Mouse (Mus musculus) liver, adult 2 months (tissue): ENCODE measurements around the gene Prpf40a. TPM values are rescaled to one million over a fixed set of nuclear protein-coding genes. Genes with fewer than 3 reads are reported as not detected.

Experiments
- DNase-seq: peaks from one replicate; pipeline ENCODE4 v3.0.0-alpha.2; 2011; ENCODE audit warnings: low read depth, low spot score; ENCODE audit errors: extremely low read depth
- H3K27ac ChIP-seq: fragments of 200-500 bp; replicated peaks from 2 replicates; pipeline ENCODE4 v1.5.1; 2012; ENCODE audit warnings: low read depth, mild to moderate bottlenecking, control low read depth, inconsistent platforms, low read length; ENCODE audit not compliant: insufficient read depth
- H3K27me3 ChIP-seq: fragments of 200-500 bp; 2 replicates; pipeline ENCODE4 v1.6.1; 2012; ENCODE audit warnings: mild to moderate bottlenecking, moderate library complexity, low read length, inconsistent platforms; ENCODE audit not compliant: control insufficient read depth, insufficient read depth
- H3K36me3 ChIP-seq: fragments of 200-500 bp; 2 replicates; pipeline ENCODE4 v1.6.1; 2012; ENCODE audit warnings: low read length, inconsistent platforms; ENCODE audit not compliant: control insufficient read depth, insufficient read depth
- H3K4me1 ChIP-seq: fragments of 200-500 bp; 2 replicates; pipeline ENCODE4 v1.6.1; 2011; ENCODE audit warnings: low read length; ENCODE audit not compliant: control insufficient read depth, insufficient read depth
- H3K4me3 ChIP-seq: fragments of 200-500 bp; 2 replicates; pipeline ENCODE4 v1.5.1; 2011; ENCODE audit warnings: low read depth, mild to moderate bottlenecking, control low read depth, low read length, moderate library complexity; ENCODE audit not compliant: insufficient read depth
- H3K79me2 ChIP-seq: fragments of 200-500 bp; 2 replicates; pipeline ENCODE4 v1.6.1; 2012; ENCODE audit warnings: inconsistent platforms, mild to moderate bottlenecking, low read length, moderate library complexity; ENCODE audit not compliant: control insufficient read depth, insufficient read depth
- H3K9ac ChIP-seq: fragments of 200-500 bp; 2 replicates; pipeline ENCODE4 v1.6.1; 2012; ENCODE audit warnings: low read depth, mild to moderate bottlenecking, control low read depth, inconsistent platforms, low read length
- CTCF ChIP-seq: fragments of 200-500 bp; IDR thresholded peaks from 2 replicates; pipeline ENCODE4 v1.5.1; 2011; ENCODE audit warnings: low read depth, low read length, control low read depth
- POLR2A ChIP-seq: fragments of 200-500 bp; IDR thresholded peaks from 2 replicates; pipeline ENCODE4 v1.6.1; 2011; ENCODE audit warnings: low read length, control low read depth; ENCODE audit not compliant: insufficient read depth; ENCODE audit errors: extremely low read depth
- WGBS: fragments of 180-500 bp; shearing (Covaris S2); methylation state at CpG from one replicate; pipeline ENCODE4 v1.1.7; 2018; 5-methylcytosine and 5-hydroxymethylcytosine counted together
- polyA plus RNA-seq: library from polyadenylated mRNA; depleted of rRNA; stranded (reverse); fragments of >200 nt; gene quantifications from 2 replicates; pipeline ENCODE4 v1.2.3, GENCODE M21; 2012; rRNA removed
- total RNA-seq: library from RNA; depleted of rRNA; stranded (reverse); fragments of >200 nt; gene quantifications from 2 replicates; pipeline ENCODE4 v1.2.3, GENCODE M21; 2014; rRNA removed

Gene Prpf40a
- total and polyA plus RNA-seq, 2 experiments, result 13.2 to 35.7 TPM

DNA sequence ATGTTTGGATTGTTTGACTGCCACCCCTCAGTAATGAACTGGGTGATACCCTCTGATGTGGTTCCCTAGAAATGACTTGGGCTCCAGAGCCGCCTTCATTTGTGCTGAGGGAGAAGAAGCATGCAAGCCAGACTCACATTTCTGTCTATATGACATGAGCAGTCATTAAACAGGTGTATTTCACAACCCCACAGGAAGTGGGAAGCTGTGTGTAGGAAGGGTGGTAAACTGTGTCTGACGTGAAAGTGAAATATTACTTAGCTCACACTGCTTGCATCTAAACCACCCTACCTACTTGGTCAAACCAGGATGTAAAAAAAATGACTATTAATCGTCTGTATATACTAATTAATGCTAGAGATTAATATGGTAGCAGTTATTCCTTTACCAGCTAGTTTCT is 102.3 kb downstream of the Prpf40a start:
- TF ChIP-seq POLR2A (no peak), CTCF (no peak)
- 82% methylated on average over 3 of the region's 3 CpGs for WGBS
- Histone ChIP-seq H3K27ac (no peak overlapping the region), H3K79me2 (no peaks in the 10 kb centered on the region), H3K4me3 (no peak overlapping the region), H3K9ac (no peak overlapping the region), H3K36me3 (no peaks in the 10 kb centered on the region), H3K4me1 (no peaks in the 10 kb centered on the region), H3K27me3 (no peaks in the 10 kb centered on the region)
- no peak for DNase-seq

- 52% methylated on average over 9 of the region's 9 CpGs for WGBS
- H3K4me3 ChIP-seq, result no peak overlapping the region
- no peaks in the 10 kb centered on the region for H3K79me2 ChIP-seq
- no peaks in the 10 kb centered on the region for H3K27me3 ChIP-seq
- TF ChIP-seq POLR2A (no peak), CTCF (peak; percentile 37; the same call in 1 of the 2 replicates)
- H3K9ac ChIP-seq, result no peak overlapping the region
- no peaks in the 10 kb centered on the region for H3K4me1 ChIP-seq
- DNase-seq, result peak; percentile 48
- H3K27ac ChIP-seq, result no peak overlapping the region
- no peaks in the 10 kb centered on the region for H3K36me3 ChIP-seq
Measured at GRCm38 (mm10) chr2:53085617-53086202, 105.4 kb downstream of the Prpf40a start.

Other genes with a start within 250 kb of the Prpf40a start
- gene Arl6ip6, start 442 bp upstream of the Prpf40a start, total RNA-seq, result 10.2 and 11.5 TPM in 2 replicates
- gene Arl6ip6, start 442 bp upstream of the Prpf40a start, polyA plus RNA-seq, result 4.2 and 5.2 TPM in 2 replicates